Mouse (Mus musculus): ENCODE measurements around the gene Dnmt3b.

DNA sequence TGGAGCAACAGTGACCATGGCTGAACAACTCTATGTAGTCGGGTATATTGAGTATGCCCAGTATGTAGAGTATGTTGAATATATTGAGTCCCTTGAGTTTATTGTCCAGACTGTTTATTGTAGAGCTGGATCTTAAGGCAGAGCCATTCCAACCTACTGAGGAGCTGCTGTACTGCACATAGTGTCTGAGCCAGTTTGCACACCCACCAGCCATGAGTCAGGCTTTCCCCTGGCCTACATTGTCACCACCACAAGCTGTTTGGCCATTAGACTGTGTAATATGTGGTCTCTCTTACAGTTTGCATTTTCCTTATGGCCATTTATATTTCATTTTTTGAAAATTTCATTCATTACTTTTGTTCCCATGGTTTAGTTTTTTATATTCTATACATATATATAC lies 30.7 kb downstream of the Dnmt3b start:
- TF ChIP-seq MAX (IDR thresholded peaks at IDR 0.05) = no peak
- no peak for TF ChIP-seq CTCF (IDR thresholded peaks at IDR 0.05; ENCODE audit: control insufficient read depth, insufficient read depth, insufficient read length)
- no peak for TF ChIP-seq USF1 (IDR thresholded peaks at IDR 0.05; ENCODE audit: low read depth)
- no peak for TF ChIP-seq FOSL1 (IDR thresholded peaks at IDR 0.05; ENCODE audit: insufficient read depth, low read length, poor library complexity, severe bottlenecking)

All from C2C12 (cell line).